Mouse (Mus musculus) kidney, embryonic 14.5 days (tissue): ENCODE results near the gene Coq9. TPM values are rescaled to one million over a fixed set of nuclear protein-coding genes. Genes with fewer than 3 reads are reported as not detected.
"Not testable (repeated sequence)": the region's sequence is repeated elsewhere in the genome, so short reads cannot be mapped to it uniquely, and the experiment has no call there.

ENCODE experiments used
- ATAC-seq: fragments of 200-750 bp; cut with Nextera tagmentation; 2 replicates; pipeline ENCODE4 v1.8.0; 2017; ENCODE audit warnings: moderate number of reproducible peaks, mild to moderate bottlenecking, moderate TSS enrichment, moderate library complexity; ENCODE audit not compliant: low FRiP score, low TSS enrichment
- H3K27ac ChIP-seq: fragments of 300-500 bp; sonication (generic); 2 replicates; pipeline ENCODE4 v1.5.1; 2014; ENCODE audit warnings: low read depth, mild to moderate bottlenecking, low read length, moderate library complexity, mixed read lengths
- H3K27me3 ChIP-seq: fragments of 300-500 bp; sonication (generic); 2 replicates; pipeline ENCODE4 v1.6.1; 2014; ENCODE audit warnings: mild to moderate bottlenecking, low read length; ENCODE audit not compliant: control insufficient read depth, insufficient read depth
- H3K36me3 ChIP-seq: fragments of 300-500 bp; sonication (generic); 2 replicates; pipeline ENCODE4 v1.6.1; 2014; ENCODE audit warnings: low read length, mixed read lengths; ENCODE audit not compliant: control insufficient read depth, insufficient read depth
- H3K4me1 ChIP-seq: fragments of 300-500 bp; sonication (generic); 2 replicates; pipeline ENCODE4 v1.6.1; 2014; ENCODE audit warnings: low read length, mixed read lengths; ENCODE audit not compliant: control insufficient read depth, insufficient read depth
- H3K4me2 ChIP-seq: fragments of 300-500 bp; sonication (generic); replicated peaks from 2 replicates; pipeline ENCODE4 v1.6.1; 2014; ENCODE audit warnings: low read depth, mild to moderate bottlenecking, low read length
- H3K4me3 ChIP-seq: fragments of 300-500 bp; sonication (generic); 2 replicates; pipeline ENCODE4 v1.5.1; 2014; ENCODE audit warnings: mild to moderate bottlenecking, low read length
- H3K9ac ChIP-seq: fragments of 300-500 bp; sonication (generic); 2 replicates; pipeline ENCODE4 v1.6.1; 2014; ENCODE audit warnings: low read depth, mild to moderate bottlenecking, low read length, moderate library complexity
- H3K9me3 ChIP-seq: fragments of 300-500 bp; sonication (generic); 2 replicates; pipeline ENCODE4 v1.6.1; 2016; ENCODE audit warnings: low read length; ENCODE audit not compliant: control insufficient read depth
- whole genome bisulfite sequencing: fragments of 180-500 bp; shearing (Covaris S2); extraction: QIAGEN DNeasy Blood & Tissue Kit; methylation state at CpG from one replicate; pipeline ENCODE4 v1.1.7; 2014; 5-methylcytosine and 5-hydroxymethylcytosine counted together
- polyA plus RNA-seq: library from polyadenylated mRNA; unstranded; fragments of >200 nt; fragmentation: Nextera tagmentation; extraction: Ambion mirVana; gene quantifications from 2 replicates; pipeline ENCODE4 v1.2.1, GENCODE M21; 2014

Gene Coq9
- polyA plus RNA-seq, 1 experiment from 2014 or later = 71.9 TPM

- WGBS = 95% methylated on average over 13 of the region's 13 CpGs
- not testable (repeated sequence) for H3K27me3 ChIP-seq, H3K9me3 ChIP-seq, ATAC-seq, H3K4me1 ChIP-seq, H3K4me2 ChIP-seq, H3K27ac ChIP-seq, H3K9ac ChIP-seq, H3K4me3 ChIP-seq
- H3K36me3 ChIP-seq = peaks cover 13% of the 10 kb centered on the region
Measured at GRCm38 (mm10) chr8:94835751-94836150, 2.4 kb upstream of the Coq9 start.

- 49% methylated on average over 11 of the region's 11 CpGs for WGBS
- no peaks in the 10 kb centered on the region for H3K27me3 ChIP-seq
Measured at GRCm38 (mm10) chr8:94836456-94837240, 1.5 kb upstream of the Coq9 start.

DNA sequence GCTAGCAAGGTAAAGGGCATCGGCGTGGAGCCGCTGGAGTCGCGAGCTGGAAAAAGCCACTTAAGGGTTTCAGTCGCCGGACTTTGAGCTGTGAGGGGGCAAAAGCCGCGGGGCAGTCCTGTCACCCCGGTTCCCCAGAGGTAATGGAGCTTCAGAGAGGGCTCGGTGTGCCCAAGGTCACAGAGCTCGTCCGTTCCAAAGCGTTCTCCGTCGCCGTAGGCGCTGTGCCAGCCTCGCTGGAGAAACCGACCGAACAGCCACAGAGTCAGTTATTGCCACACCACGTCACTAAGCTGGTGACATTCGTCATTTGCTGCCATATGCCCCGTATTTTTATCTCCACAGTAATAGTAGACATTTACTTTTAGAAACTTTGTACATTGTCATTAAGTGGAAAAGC is 479 bp downstream of the Coq9 start:
- Histone ChIP-seq H3K9ac (peak overlapping the region; percentile 95), H3K27me3 (no peaks in the 10 kb centered on the region), H3K9me3 (no peaks in the 10 kb centered on the region), H3K27ac (peak overlapping the region; percentile 77), H3K4me3 (peak overlapping the region; percentile 94), H3K36me3 (no peaks in the 10 kb centered on the region), H3K4me2 (peak overlapping the region; percentile 64), H3K4me1 (peaks cover 9% of the 10 kb centered on the region)
- WGBS = under 1% methylated on average over 24 of the region's 24 CpGs
- peak; percentile 46 for ATAC-seq

More at GRCm38 (mm10) chr8:94836456-94837240, 1.5 kb upstream of the Coq9 start:
- Histone ChIP-seq H3K9ac (peak overlapping the region; percentile 95; the same call in 1 of the 2 replicates), H3K27ac (no peak overlapping the region), H3K36me3 (peaks cover 8% of the 10 kb centered on the region), H3K4me3 (peak overlapping the region; percentile 94), H3K4me2 (peak overlapping the region; percentile 89), H3K4me1 (peaks cover 9% of the 10 kb centered on the region), H3K9me3 (no peaks in the 10 kb centered on the region)
- no peak for ATAC-seq

DNA sequence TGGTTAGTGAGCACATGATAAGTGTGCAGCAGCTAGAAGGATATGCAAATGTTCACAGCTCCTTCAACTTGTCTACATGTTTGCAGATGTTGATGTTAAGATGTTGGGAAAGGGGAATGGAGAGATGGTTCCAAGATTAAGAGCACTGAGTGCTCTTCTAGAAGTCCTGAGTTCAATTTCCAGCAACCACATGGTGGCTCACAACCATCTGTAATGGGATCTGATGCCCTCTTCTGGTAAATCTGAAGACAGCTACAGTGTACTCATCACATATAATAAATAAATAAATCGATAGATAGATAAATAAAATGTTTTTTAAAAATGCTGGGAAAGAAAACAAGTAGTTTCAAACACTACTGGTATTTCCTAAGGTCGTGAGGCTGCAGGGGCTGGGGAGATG is 3.1 kb downstream of the Coq9 start:
- Histone ChIP-seq H3K27me3 (no peaks in the 10 kb centered on the region), H3K4me1 (peaks cover 9% of the 10 kb centered on the region), H3K4me3 (no peak overlapping the region), H3K4me2 (no peak overlapping the region), H3K27ac (no peak overlapping the region), H3K9ac (no peak overlapping the region), H3K36me3 (peaks cover 14% of the 10 kb centered on the region; the same call in 1 of the 2 replicates), H3K9me3 (no peaks in the 10 kb centered on the region)
- WGBS = 50% methylated on average over 2 of the region's 2 CpGs
- no peak for ATAC-seq

- H3K4me2 ChIP-seq = no peak overlapping the region
- H3K36me3 ChIP-seq = peaks cover 59% of the 10 kb centered on the region
- H3K9me3 ChIP-seq = no peaks in the 10 kb centered on the region
- no peak overlapping the region for H3K4me3 ChIP-seq
- no peak for ATAC-seq
- H3K27ac ChIP-seq = no peak overlapping the region
- no peaks in the 10 kb centered on the region for H3K27me3 ChIP-seq
- WGBS = 93% methylated on average over 5 of the region's 5 CpGs
- no peak overlapping the region for H3K9ac ChIP-seq
- no peaks in the 10 kb centered on the region for H3K4me1 ChIP-seq
Measured at GRCm38 (mm10) chr8:94850049-94850448, 11.9 kb downstream of the Coq9 start.

DNA sequence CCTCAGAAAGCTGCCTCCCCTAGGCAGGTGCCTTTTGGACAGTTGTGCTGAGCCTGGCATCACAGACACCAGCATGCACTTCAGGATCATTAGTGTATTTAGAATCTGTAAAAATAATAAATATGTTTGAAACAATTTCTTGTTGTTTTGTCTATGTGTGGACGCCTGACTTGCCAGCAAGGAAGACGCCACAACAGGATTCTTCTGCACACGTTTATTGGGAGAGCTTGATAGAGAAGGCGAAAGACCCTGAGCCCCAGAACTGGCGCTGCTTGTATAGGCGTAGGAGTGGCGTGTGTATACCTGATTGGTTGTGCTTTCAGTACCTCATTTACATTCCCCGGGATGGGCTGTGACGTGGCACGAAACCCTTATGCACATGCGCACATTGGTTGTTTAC is 16.6 kb downstream of the Coq9 start:
- H3K27me3 ChIP-seq = not testable (repeated sequence)

GRCm38 (mm10) chr8:94857011-94857345 is 18.9 kb downstream of the Coq9 start:
- no peak overlapping the region for H3K9ac ChIP-seq
- ATAC-seq = no peak
- H3K4me3 ChIP-seq = peak overlapping the region; percentile 88; the same call in 1 of the 2 replicates
- no peaks in the 10 kb centered on the region for H3K4me1 ChIP-seq
- H3K27me3 ChIP-seq = no peaks in the 10 kb centered on the region
- no peak overlapping the region for H3K4me2 ChIP-seq
- no peak overlapping the region for H3K27ac ChIP-seq
- H3K9me3 ChIP-seq = no peaks in the 10 kb centered on the region
- 26% methylated on average over 5 of the region's 5 CpGs for WGBS
- peaks cover 42% of the 10 kb centered on the region for H3K36me3 ChIP-seq

More for the DNA sequence above, 16.6 kb downstream of the Coq9 start:
- not testable (repeated sequence) for H3K4me2 ChIP-seq, H3K4me1 ChIP-seq, H3K27ac ChIP-seq, H3K4me3 ChIP-seq, ATAC-seq, H3K9me3 ChIP-seq, H3K9ac ChIP-seq
- 89% methylated on average over 11 of the region's 11 CpGs for WGBS
- H3K36me3 ChIP-seq = peaks cover 51% of the 10 kb centered on the region

- no peaks in the 10 kb centered on the region for H3K4me1 ChIP-seq
- WGBS = 1% methylated on average over 67 of the region's 68 CpGs
- peaks cover 41% of the 10 kb centered on the region; the same call in 1 of the 2 replicates for H3K36me3 ChIP-seq
- H3K27me3 ChIP-seq = no peaks in the 10 kb centered on the region
- H3K4me3 ChIP-seq = peak within 1 kb of the TSS; percentile 88
- H3K4me2 ChIP-seq = peak within 1 kb of the TSS; percentile 56
- peak; percentile 86 for ATAC-seq
- no peaks in the 10 kb centered on the region for H3K9me3 ChIP-seq
- H3K9ac ChIP-seq = peak within 1 kb of the TSS; percentile 78
- H3K27ac ChIP-seq = peak within 1 kb of the TSS; percentile 57; the same call in 1 of the 2 replicates
Measured at GRCm38 (mm10) chr8:94857346-94858173, 19.4 kb downstream of the Coq9 start, which contains the start of gene Polr2c. Polr2c (plus strand) TSS chr8:94857450.
